Mouse (Mus musculus) liver, embryonic 11.5 days (tissue): ENCODE data around the gene Dab2. TPM values are rescaled to one million over a fixed set of nuclear protein-coding genes. Genes with fewer than 3 reads are reported as not detected.

Experiments
- ATAC-seq: fragments of 200-750 bp; cut with Nextera tagmentation; replicated peaks from 2 replicates; pipeline ENCODE4 v1.8.0; 2017; ENCODE audit warnings: moderate number of reproducible peaks, mild to moderate bottlenecking, moderate TSS enrichment, moderate library complexity; ENCODE audit not compliant: low FRiP score
- DNase-seq: peaks from one replicate; pipeline ENCODE4 v3.0.0-alpha.2; 2017; ENCODE audit warnings: low spot score
- H3K27ac ChIP-seq: fragments of 300-500 bp; sonication (generic); 2 replicates; pipeline ENCODE4 v1.5.1; 2014; ENCODE audit warnings: mild to moderate bottlenecking, low read depth, low read length, control low read depth
- H3K27me3 ChIP-seq: fragments of 300-500 bp; sonication (generic); replicated peaks from 2 replicates; pipeline ENCODE4 v1.6.1; 2014; ENCODE audit warnings: low read length, mixed read lengths; ENCODE audit not compliant: control insufficient read depth, insufficient read depth
- H3K36me3 ChIP-seq: fragments of 300-500 bp; sonication (generic); 2 replicates; pipeline ENCODE4 v1.6.1; 2014; ENCODE audit warnings: mild to moderate bottlenecking, low read length, moderate library complexity, mixed read lengths; ENCODE audit not compliant: control insufficient read depth, insufficient read depth
- H3K4me1 ChIP-seq: fragments of 300-500 bp; sonication (generic); replicated peaks from 2 replicates; pipeline ENCODE4 v1.6.1; 2014; ENCODE audit warnings: low read length, mixed read lengths; ENCODE audit not compliant: control insufficient read depth, insufficient read depth
- H3K4me2 ChIP-seq: fragments of 300-500 bp; sonication (generic); 2 replicates; pipeline ENCODE4 v1.6.1; 2014; ENCODE audit warnings: mild to moderate bottlenecking, control low read depth, moderate library complexity
- H3K4me3 ChIP-seq: fragments of 300-500 bp; sonication (generic); 2 replicates; pipeline ENCODE4 v1.5.1; 2014; ENCODE audit warnings: low read depth, low read length, control low read depth
- H3K9ac ChIP-seq: fragments of 300-500 bp; sonication (generic); 2 replicates; pipeline ENCODE4 v1.6.1; 2014; ENCODE audit warnings: low read depth, low read length, control low read depth
- H3K9me3 ChIP-seq: fragments of 300-500 bp; sonication (generic); 2 replicates; pipeline ENCODE4 v1.6.1; 2016; ENCODE audit warnings: low read length, inconsistent platforms, mixed read lengths; ENCODE audit not compliant: control insufficient read depth
- WGBS: fragments of 180-500 bp; shearing (Covaris S2); extraction: QIAGEN DNeasy Blood & Tissue Kit; methylation state at CpG from one replicate; pipeline ENCODE4 v1.1.7; 2014; 5-methylcytosine and 5-hydroxymethylcytosine counted together
- polyA plus RNA-seq: library from polyadenylated mRNA; unstranded; fragments of >200 nt; fragmentation: Nextera tagmentation; extraction: Ambion mirVana; gene quantifications from 2 replicates; pipeline ENCODE4 v1.2.1, GENCODE M21; 2014

Dab2 gene
- polyA plus RNA-seq, 1 experiment from 2014 or later = 37.6 TPM

- H3K4me3 ChIP-seq = no peak overlapping the region
- no peak overlapping the region for H3K27ac ChIP-seq
- no peak overlapping the region for H3K4me2 ChIP-seq
- H3K36me3 ChIP-seq = no peaks in the 10 kb centered on the region
- H3K9ac ChIP-seq = no peak overlapping the region
- WGBS = 82% methylated on average over 1 of the region's 1 CpGs
- no peaks in the 10 kb centered on the region for H3K9me3 ChIP-seq
- DNase-seq (no peak), ATAC-seq (no peak)
- no peaks in the 10 kb centered on the region for H3K4me1 ChIP-seq
- no peaks in the 10 kb centered on the region for H3K27me3 ChIP-seq
Observed at GRCm38 (mm10) chr15:6468845-6469244, 169.3 kb downstream of the Dab2 start.

GRCm38 (mm10) chr15:6469384-6469783 is 169.8 kb downstream of the Dab2 start:
- no peak overlapping the region for H3K27ac ChIP-seq
- no peaks in the 10 kb centered on the region for H3K4me1 ChIP-seq
- H3K4me3 ChIP-seq = no peak overlapping the region
- 87% methylated on average over 3 of the region's 3 CpGs for WGBS
- ATAC-seq = no peak
- no peaks in the 10 kb centered on the region for H3K9me3 ChIP-seq
- no peak overlapping the region for H3K9ac ChIP-seq
- no peaks in the 10 kb centered on the region for H3K36me3 ChIP-seq
- no peaks in the 10 kb centered on the region for H3K27me3 ChIP-seq
- no peak for DNase-seq
- no peak overlapping the region for H3K4me2 ChIP-seq

- Histone ChIP-seq H3K4me2 (no peak overlapping the region), H3K4me1 (no peaks in the 10 kb centered on the region), H3K36me3 (no peaks in the 10 kb centered on the region), H3K9ac (no peak overlapping the region), H3K27me3 (no peaks in the 10 kb centered on the region), H3K9me3 (no peaks in the 10 kb centered on the region), H3K4me3 (no peak overlapping the region), H3K27ac (no peak overlapping the region)
- ATAC-seq = no peak
- WGBS = 57% methylated on average over 3 of the region's 3 CpGs
- DNase-seq = no peak
Observed at GRCm38 (mm10) chr15:6483561-6483960, 184.0 kb downstream of the Dab2 start.

Other genes with a start within 250 kb of the Dab2 start
- gene C9, start 145.5 kb downstream of the Dab2 start, polyA plus RNA-seq = 0.15 TPM in 1 of 2 replicates, not detected in the other
- gene Fyb, start 223.1 kb downstream of the Dab2 start, polyA plus RNA-seq = 38.7 and 41.1 TPM in 2 replicates